In the genomic region with DNA sequence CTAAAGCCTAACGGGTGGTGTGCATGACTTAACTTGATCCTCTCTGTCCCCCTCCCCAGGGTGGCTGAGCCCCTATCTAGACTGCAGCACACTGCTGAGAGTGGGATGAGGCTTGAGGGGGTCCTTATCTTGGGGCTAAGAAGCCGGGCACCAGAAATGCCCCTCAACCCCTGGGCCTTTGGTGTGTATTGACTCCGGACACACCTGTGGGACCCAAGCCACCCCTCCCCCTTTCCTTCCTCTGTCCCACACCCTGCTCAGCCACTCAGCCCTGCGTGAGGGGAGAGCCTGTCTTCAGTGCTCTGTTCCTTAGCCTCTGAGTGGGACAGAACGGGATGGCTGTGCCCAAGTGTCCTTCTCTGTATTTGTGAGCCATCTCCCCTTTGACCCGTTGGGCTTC, we compare ENCODE assay signal across 9 mouse cellular contexts. TPM values are rescaled to one million over a fixed set of nuclear protein-coding genes. Genes with fewer than 3 reads are reported as not detected.
DNase-seq lines count a peak whose midpoint lies in the region; ATAC-seq and TF ChIP-seq lines count a peak whose summit lies in the region.
"Had no signal": no experiment of that assay in that cellular context is flagged by ENCODE, and none has a peak within 500 bp of the region (broad histone marks: within the 10 kb centered on the region; RNA-seq: fewer than 3 reads in every experiment).

No protein-coding gene starts in this region.

- no peaks in the 10 kb centered on the region for H3K27me3 ChIP-seq in cerebellum, adult 2 months (ENCODE audit: control insufficient read depth, insufficient read depth, low read length)
- no peaks in the 10 kb centered on the region; the same call in 1 of the 2 replicates for H3K27me3 ChIP-seq in hindbrain, embryonic 12.5 days
- no peaks in the 10 kb centered on the region for H3K27me3 ChIP-seq in liver, embryonic 16.5 days (ENCODE audit: control insufficient read depth, insufficient read depth, low read depth, low read length)

- no peaks in the 10 kb centered on the region for H3K9me3 ChIP-seq in ES-E14 (ENCODE audit: control insufficient read depth, insufficient read depth, low read depth, low read length)
- no peaks in the 10 kb centered on the region for H3K9me3 ChIP-seq in hindbrain, embryonic 12.5 days (replicated peaks)
- no peaks in the 10 kb centered on the region for H3K9me3 ChIP-seq in liver, embryonic 16.5 days (replicated peaks; ENCODE audit: control insufficient read depth, low read length)

- 0 out of 2 replicates have a peak, but pooled peaks have one; percentile 18 for ATAC-seq in hindbrain, embryonic 12.5 days (ENCODE audit: low FRiP score)
- ATAC-seq in liver, embryonic 16.5 days (ENCODE audit: low read depth) = no peak

- no peak overlapping the region; the same call in 1 of the 2 replicates for H3K27ac ChIP-seq in cerebellum, adult 2 months (ENCODE audit: insufficient read depth, low read length)
- peak overlapping the region; percentile 92 for H3K27ac ChIP-seq in ES-E14 (ENCODE audit: insufficient read depth, low read depth, low read length, poor library complexity, severe bottlenecking)
- H3K27ac ChIP-seq in hindbrain, embryonic 12.5 days = no peak overlapping the region
- H3K27ac ChIP-seq in liver, embryonic 16.5 days (ENCODE audit: low read length) = no peak overlapping the region

- 54% methylated on average over 6 of the region's 6 CpGs for WGBS in cerebellum, adult 2 months
- WGBS in hindbrain, embryonic 12.5 days = 30% methylated on average over 6 of the region's 6 CpGs
- WGBS in liver, embryonic 16.5 days (ENCODE audit: insufficient replicate concordance) = 37% methylated on average over 6 of the region's 6 CpGs

- H3K36me3 ChIP-seq in ES-E14 (ENCODE audit: control insufficient read depth, insufficient read depth, low read length, poor library complexity, severe bottlenecking) = peaks cover 3% of the 10 kb centered on the region; the same call in 1 of the 2 replicates
- H3K36me3 ChIP-seq in hindbrain, embryonic 12.5 days = 0 out of 2 replicates have a peak, but pooled peaks cover 3% of the 10 kb centered on the region
- no peaks in the 10 kb centered on the region for H3K36me3 ChIP-seq in liver, embryonic 16.5 days (ENCODE audit: control insufficient read depth, insufficient read depth)

- peak overlapping the region; percentile 5 for H3K4me3 ChIP-seq in cerebellum, adult 2 months (replicated peaks; ENCODE audit: insufficient read depth, low read depth, low read length)
- peak overlapping the region; percentile 19 to 73 for H3K4me3 ChIP-seq in ES-E14 (ENCODE audit: insufficient read depth in 1 of 2, low read depth in 1 of 2, low read length in 2 of 2, poor library complexity in 1 of 2, severe bottlenecking in 1 of 2)
- H3K4me3 ChIP-seq in hindbrain, embryonic 12.5 days = no peak overlapping the region
- H3K4me3 ChIP-seq in liver, embryonic 16.5 days (ENCODE audit: low read depth, low read length) = peak overlapping the region; percentile 25; the same call in 1 of the 2 replicates

- H3K4me2 ChIP-seq in hindbrain, embryonic 12.5 days (replicated peaks) = no peak overlapping the region; the same call in 1 of the 2 replicates
- peak overlapping the region; percentile 41; the same call in 1 of the 2 replicates for H3K4me2 ChIP-seq in liver, embryonic 16.5 days (ENCODE audit: low read depth, low read length)

- no peak for DNase-seq in cerebellum, adult 2 months
- DNase-seq in cerebellum, postnatal 14 days = no peak
- no peak for DNase-seq in ES-E14 (ENCODE audit: low read depth, low spot score)
- DNase-seq in embryo, embryonic 9.5 days (ENCODE audit: extremely low spot score) = no peak
- DNase-seq in yolk sac, embryonic 10.5 days (ENCODE audit: low spot score) = no peak
- no peak for DNase-seq in cerebellum, adult 8-10 months

- TF ChIP-seq CTCF in cerebellum, adult 2 months (IDR thresholded peaks at IDR 0.05; ENCODE audit: borderline replicate concordance, insufficient read depth, low read depth, low read length) = no peak

- TF ChIP-seq POLR2A in cerebellum, adult 2 months (IDR thresholded peaks at IDR 0.05; ENCODE audit: borderline replicate concordance, insufficient read depth, low read length) = no peak

- peaks cover 7% of the 10 kb centered on the region for H3K4me1 ChIP-seq in cerebellum, adult 2 months (ENCODE audit: control insufficient read depth, insufficient read depth, low read length)
- H3K4me1 ChIP-seq in ES-E14 (ENCODE audit: control insufficient read depth in 2 of 2, insufficient read depth in 2 of 2, low read length in 2 of 2, poor library complexity in 1 of 2) = peaks cover 6 to 44% of the 10 kb centered on the region in 2 experiments
- H3K4me1 ChIP-seq in hindbrain, embryonic 12.5 days = peaks cover 40% of the 10 kb centered on the region
- H3K4me1 ChIP-seq in liver, embryonic 16.5 days (ENCODE audit: control insufficient read depth, low read depth, low read length) = peaks cover 45% of the 10 kb centered on the region

- in situ Hi-C loops in ES-E14 (cut with MboI; ENCODE audit: low sequenced_read_pairs in 2 of 2, unreplicated experiment in 2 of 2) = no loop called here

- peak overlapping the region; percentile 76 for H3K9ac ChIP-seq in ES-E14 (ENCODE audit: insufficient read depth, low read depth, low read length, poor library complexity, severe bottlenecking)
- no peak overlapping the region for H3K9ac ChIP-seq in hindbrain, embryonic 12.5 days
- peak overlapping the region; percentile 38; the same call in 1 of the 2 replicates for H3K9ac ChIP-seq in liver, embryonic 16.5 days (ENCODE audit: low read depth, low read length)

TF ChIP-seq in ES-E14, 5 proteins besides CTCF, POLR2A, EP300 and RAD21:
- TF ChIP-seq ZC3H11A (IDR thresholded peaks at IDR 0.05; ENCODE audit: borderline replicate concordance, low read depth, low read length) (no peak), ZNF384 (IDR thresholded peaks at IDR 0.05; ENCODE audit: low read depth, low read length) (no peak), HCFC1 (IDR thresholded peaks at IDR 0.05; ENCODE audit: borderline replicate concordance, insufficient read depth, low read length) (no peak), CHD2 (IDR thresholded peaks at IDR 0.05; ENCODE audit: low read depth, low read length) (no peak)

RNA-seq across cellular contexts. Expression of gene Tnfrsf25, which starts 18.8 kb away (rescaled TPM):
- 1.2 and 1.4 TPM in 2 replicates for polyA plus RNA-seq in cerebellum, adult 2 months (2012; rRNA removed)
- 3.8 and 5.7 TPM in 2 replicates for total RNA-seq in ES-E14 (2012; rRNA removed)
- 0.59 and 0.74 TPM in 2 replicates for polyA plus RNA-seq in hindbrain, embryonic 12.5 days (2016; fragmentation: Nextera tagmentation; extraction: Ambion mirVana)
- 0.12 and 0.25 TPM in 2 replicates for polyA plus RNA-seq in liver, embryonic 16.5 days (2015; fragmentation: Nextera tagmentation; extraction: Ambion mirVana)

RNA-seq across cellular contexts. Expression of gene Plekhg5, which starts 24.6 kb away (rescaled TPM):
- polyA plus RNA-seq in cerebellum, adult 2 months (2012; rRNA removed) = 11.1 and 11.8 TPM in 2 replicates
- total RNA-seq in ES-E14 (2012; rRNA removed) = 37.3 and 81.4 TPM in 2 replicates
- 11.7 and 12.0 TPM in 2 replicates for polyA plus RNA-seq in hindbrain, embryonic 12.5 days (2016; fragmentation: Nextera tagmentation; extraction: Ambion mirVana)
- 4.8 and 5.1 TPM in 2 replicates for polyA plus RNA-seq in liver, embryonic 16.5 days (2015; fragmentation: Nextera tagmentation; extraction: Ambion mirVana)

RNA-seq across cellular contexts. Expression of gene Espn, which starts 55.2 kb away (rescaled TPM):
- 7.1 and 8.3 TPM in 2 replicates for polyA plus RNA-seq in cerebellum, adult 2 months (2012; rRNA removed)
- 5.6 and 6.6 TPM in 2 replicates for total RNA-seq in ES-E14 (2012; rRNA removed)
- polyA plus RNA-seq in hindbrain, embryonic 12.5 days (2016; fragmentation: Nextera tagmentation; extraction: Ambion mirVana) = 0.82 and 2.3 TPM in 2 replicates
- polyA plus RNA-seq in liver, embryonic 16.5 days (2015; fragmentation: Nextera tagmentation; extraction: Ambion mirVana) = 1.1 and 2.3 TPM in 2 replicates

RNA-seq across cellular contexts. Expression of gene Nol9, which starts 57.8 kb away (rescaled TPM):
- 15.1 and 16.5 TPM in 2 replicates for polyA plus RNA-seq in cerebellum, adult 2 months (2012; rRNA removed)
- total RNA-seq in ES-E14 (2012; rRNA removed) = 70.1 and 81.7 TPM in 2 replicates
- 32.6 and 33.9 TPM in 2 replicates for polyA plus RNA-seq in hindbrain, embryonic 12.5 days (2016; fragmentation: Nextera tagmentation; extraction: Ambion mirVana)
- polyA plus RNA-seq in liver, embryonic 16.5 days (2015; fragmentation: Nextera tagmentation; extraction: Ambion mirVana) = 10.5 and 11.5 TPM in 2 replicates

RNA-seq across cellular contexts. Expression of gene Tas1r1, which starts 58.6 kb away (rescaled TPM):
- polyA plus RNA-seq in cerebellum, adult 2 months (2012; rRNA removed) = 0.10 and 0.27 TPM in 2 replicates
- 1.9 and 3.0 TPM in 2 replicates for total RNA-seq in ES-E14 (2012; rRNA removed)
- 1.0 and 1.2 TPM in 2 replicates for polyA plus RNA-seq in hindbrain, embryonic 12.5 days (2016; fragmentation: Nextera tagmentation; extraction: Ambion mirVana)
- 0.11 and 0.12 TPM in 2 replicates for polyA plus RNA-seq in liver, embryonic 16.5 days (2015; fragmentation: Nextera tagmentation; extraction: Ambion mirVana)
- total RNA-seq: adrenal gland, postnatal 10 days had no signal
